Mouse (Mus musculus) midbrain, embryonic 16.5 days (tissue): ENCODE data around the gene 1700016C15Rik. TPM values are rescaled to one million over a fixed set of nuclear protein-coding genes. Genes with fewer than 3 reads are reported as not detected.

Source experiments
- ATAC-seq: fragments of 200-750 bp; cut with Nextera tagmentation; 2 replicates; pipeline ENCODE4 v1.8.0; 2017; ENCODE audit warnings: moderate TSS enrichment
- H3K27ac ChIP-seq: fragments of 300-500 bp; sonication (generic); 2 replicates; pipeline ENCODE4 v1.5.1; 2014; ENCODE audit warnings: mild to moderate bottlenecking, low read length, mixed read lengths
- H3K27me3 ChIP-seq: fragments of 300-500 bp; sonication (generic); 2 replicates; pipeline ENCODE4 v1.6.1; 2014; ENCODE audit warnings: low read depth, low read length, mixed read lengths; ENCODE audit not compliant: control insufficient read depth, insufficient read depth
- H3K36me3 ChIP-seq: fragments of 300-500 bp; sonication (generic); 2 replicates; pipeline ENCODE4 v1.6.1; 2014; ENCODE audit warnings: mild to moderate bottlenecking, low read length, moderate library complexity, mixed read lengths; ENCODE audit not compliant: control insufficient read depth, insufficient read depth
- H3K4me1 ChIP-seq: fragments of 300-500 bp; sonication (generic); 2 replicates; pipeline ENCODE4 v1.6.1; 2014; ENCODE audit warnings: mild to moderate bottlenecking, low read length, mixed read lengths; ENCODE audit not compliant: control insufficient read depth, insufficient read depth
- H3K4me2 ChIP-seq: fragments of 300-500 bp; sonication (generic); 2 replicates; pipeline ENCODE4 v1.6.1; 2014; ENCODE audit warnings: mild to moderate bottlenecking, low read length, mixed read lengths
- H3K4me3 ChIP-seq: fragments of 300-500 bp; sonication (generic); 2 replicates; pipeline ENCODE4 v1.5.1; 2014; ENCODE audit warnings: low read depth, mild to moderate bottlenecking, low read length, moderate library complexity, mixed read lengths
- H3K9ac ChIP-seq: fragments of 300-500 bp; sonication (generic); 2 replicates; pipeline ENCODE4 v1.6.1; 2014; ENCODE audit warnings: low read depth, low read length, mixed read lengths
- H3K9me3 ChIP-seq: fragments of 300-500 bp; sonication (generic); replicated peaks from 2 replicates; pipeline ENCODE4 v1.6.1; 2014; ENCODE audit warnings: mild to moderate bottlenecking, low read length, mixed read lengths; ENCODE audit not compliant: control insufficient read depth, poor library complexity, severe bottlenecking
- WGBS: fragments of 180-500 bp; shearing (Covaris S2); extraction: QIAGEN DNeasy Blood & Tissue Kit; methylation state at CpG from one replicate; pipeline ENCODE4 v1.1.7; 2014; 5-methylcytosine and 5-hydroxymethylcytosine counted together
- polyA plus RNA-seq: library from polyadenylated mRNA; unstranded; fragments of >200 nt; fragmentation: Nextera tagmentation; extraction: Ambion mirVana; gene quantifications from 2 replicates; pipeline ENCODE4 v1.2.1, GENCODE M21; 2015

1700016C15Rik gene
- polyA plus RNA-seq, 1 experiment from 2014 or later, result not detected

DNA sequence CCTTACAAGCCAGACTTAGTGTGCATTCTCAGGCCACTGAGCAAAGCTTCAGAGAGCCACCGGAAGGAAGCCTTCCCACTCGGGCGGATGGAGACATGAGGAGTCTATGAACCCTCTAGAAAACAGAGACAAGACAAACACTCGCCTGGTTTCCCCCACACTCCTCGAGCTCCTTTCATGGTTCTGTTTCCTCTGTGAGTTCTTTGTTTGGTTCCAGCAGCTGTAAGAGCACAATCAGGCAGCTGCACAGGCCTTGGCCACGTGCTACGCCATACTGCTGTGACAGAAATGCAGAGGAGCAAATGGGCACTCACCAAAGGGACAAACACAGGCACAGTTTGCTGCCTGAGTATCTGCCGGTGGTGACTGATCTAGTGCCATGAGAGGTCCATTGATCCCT, 29.1 kb upstream of the 1700016C15Rik start:
- H3K4me2 ChIP-seq, result no peak overlapping the region
- no peaks in the 10 kb centered on the region for H3K36me3 ChIP-seq
- no peak overlapping the region for H3K27ac ChIP-seq
- no peaks in the 10 kb centered on the region for H3K9me3 ChIP-seq
- H3K27me3 ChIP-seq, result no peaks in the 10 kb centered on the region
- H3K4me1 ChIP-seq, result peaks cover 2% of the 10 kb centered on the region; the same call in 1 of the 2 replicates
- no peak for ATAC-seq
- WGBS, result 58% methylated on average over 8 of the region's 8 CpGs
- no peak overlapping the region for H3K4me3 ChIP-seq
- no peak overlapping the region for H3K9ac ChIP-seq

DNA sequence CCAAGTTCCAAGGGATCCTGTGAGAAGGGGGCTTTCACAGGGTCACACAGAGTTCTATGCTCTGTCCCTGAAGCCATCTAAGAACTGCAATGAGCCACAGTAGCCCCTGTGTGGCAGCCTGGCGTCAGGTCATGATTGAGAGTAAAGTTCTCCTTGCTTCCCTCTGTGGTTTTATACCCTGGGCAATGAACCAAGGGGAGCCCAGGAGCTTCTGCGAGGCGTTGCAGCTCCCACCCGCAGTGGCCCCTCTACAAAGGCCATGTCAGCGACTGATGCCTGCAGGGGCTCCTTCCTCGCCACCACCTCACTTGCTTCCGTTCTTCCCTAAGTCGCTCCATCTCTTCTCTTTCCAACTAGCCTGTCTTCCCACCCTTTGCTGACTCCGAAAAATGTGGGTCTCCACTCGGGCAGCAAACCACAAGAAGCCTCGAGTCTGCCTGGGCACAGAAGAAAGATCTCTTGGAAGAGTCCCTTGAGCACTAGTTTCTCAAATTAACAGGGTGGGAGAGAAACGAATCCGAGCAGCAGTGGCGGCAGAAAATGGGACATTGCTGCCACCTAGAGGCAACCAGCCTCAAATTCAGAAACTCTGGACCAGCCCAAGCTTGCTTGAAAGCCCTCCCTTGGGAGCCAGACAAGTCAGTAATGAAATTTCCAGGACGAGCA, 27.0 kb upstream of the 1700016C15Rik start:
- Histone ChIP-seq H3K4me2 (peak overlapping the region; percentile 95), H3K4me3 (peak overlapping the region; percentile 45), H3K27me3 (no peaks in the 10 kb centered on the region), H3K4me1 (peaks cover 2% of the 10 kb centered on the region; the same call in 1 of the 2 replicates), H3K9ac (peak overlapping the region; percentile 56; the same call in 1 of the 2 replicates), H3K9me3 (no peaks in the 10 kb centered on the region), H3K36me3 (no peaks in the 10 kb centered on the region), H3K27ac (no peak overlapping the region)
- ATAC-seq, result peak; percentile 93
- under 1% methylated on average over 15 of the region's 15 CpGs for WGBS

DNA sequence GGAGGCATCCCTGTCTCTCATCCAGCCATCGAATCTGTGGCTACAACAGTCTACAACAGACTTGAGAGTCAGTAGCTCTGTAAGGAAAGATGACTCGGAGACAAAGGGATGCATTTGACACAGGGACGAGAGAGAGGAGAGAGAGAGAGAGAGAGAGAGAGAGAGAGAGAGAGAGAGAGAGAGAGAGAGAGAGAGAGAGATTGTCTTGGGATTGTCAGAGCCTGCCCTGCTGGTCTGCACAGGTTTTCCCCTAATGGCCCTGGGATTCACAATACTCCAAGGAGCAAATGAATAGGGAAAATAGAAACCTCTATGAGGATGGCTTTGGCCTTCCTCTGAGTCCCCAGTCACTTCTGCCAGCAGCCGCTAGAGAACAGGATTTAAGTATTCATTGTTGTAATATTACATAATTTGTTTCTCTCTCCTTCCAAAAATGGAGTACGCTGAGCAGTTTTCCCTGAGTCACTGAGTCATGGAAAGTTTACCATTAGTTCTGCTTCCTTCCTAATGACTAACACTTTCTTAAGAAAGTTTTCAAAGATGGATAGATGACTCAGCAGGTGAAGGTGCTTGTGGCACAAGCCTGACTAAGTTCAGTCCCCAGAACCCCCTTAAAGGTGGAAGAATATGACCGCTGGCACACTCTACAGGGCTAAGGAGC, 26.3 kb upstream of the 1700016C15Rik start:
- Histone ChIP-seq H3K27ac (no peak overlapping the region), H3K9ac (peak overlapping the region; percentile 56; the same call in 1 of the 2 replicates), H3K36me3 (no peaks in the 10 kb centered on the region), H3K9me3 (no peaks in the 10 kb centered on the region), H3K27me3 (no peaks in the 10 kb centered on the region), H3K4me2 (peak overlapping the region; percentile 95), H3K4me1 (peaks cover 2% of the 10 kb centered on the region; the same call in 1 of the 2 replicates), H3K4me3 (peak overlapping the region; percentile 45)
- ATAC-seq, result no peak
- WGBS, result 42% methylated on average over 6 of the region's 6 CpGs

DNA sequence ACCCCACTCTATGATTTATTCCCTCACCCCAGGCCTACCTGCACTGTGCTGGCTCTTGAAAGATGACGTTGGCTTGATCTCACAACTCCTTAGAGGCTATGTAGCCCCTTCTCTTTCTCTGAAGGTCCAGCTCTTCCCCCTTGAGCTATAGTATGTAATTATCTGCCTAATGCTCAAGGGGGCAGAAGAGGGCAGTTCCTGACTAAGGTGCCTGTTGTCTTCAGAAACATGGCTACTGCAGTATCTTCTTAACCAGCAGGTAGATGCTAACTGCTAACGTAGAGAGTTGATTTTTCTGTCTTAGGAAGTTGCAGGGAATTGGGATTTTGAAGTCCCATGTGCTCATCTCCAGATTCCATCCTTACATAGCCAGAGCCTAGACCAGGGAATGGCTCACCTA, 24.4 kb upstream of the 1700016C15Rik start:
- H3K27me3 ChIP-seq, result no peaks in the 10 kb centered on the region
- H3K9me3 ChIP-seq, result peaks cover 5% of the 10 kb centered on the region; the same call in 1 of the 2 replicates
- 46% methylated on average over 2 of the region's 2 CpGs for WGBS
- no peak for ATAC-seq
- peaks cover 2% of the 10 kb centered on the region; the same call in 1 of the 2 replicates for H3K4me1 ChIP-seq
- H3K4me3 ChIP-seq, result no peak overlapping the region
- H3K27ac ChIP-seq, result no peak overlapping the region
- no peaks in the 10 kb centered on the region for H3K36me3 ChIP-seq
- H3K9ac ChIP-seq, result no peak overlapping the region
- H3K4me2 ChIP-seq, result no peak overlapping the region

GRCm38 (mm10) chr1:177707571-177707970, 22.0 kb upstream of the 1700016C15Rik start:
- Histone ChIP-seq H3K27me3 (no peaks in the 10 kb centered on the region), H3K27ac (no peak overlapping the region), H3K9me3 (peaks cover 5% of the 10 kb centered on the region), H3K4me1 (peaks cover under 1% of the 10 kb centered on the region; the same call in 1 of the 2 replicates), H3K9ac (no peak overlapping the region), H3K36me3 (no peaks in the 10 kb centered on the region), H3K4me3 (no peak overlapping the region), H3K4me2 (no peak overlapping the region)
- WGBS, result 76% methylated on average over 1 of the region's 1 CpGs
- ATAC-seq, result no peak

GRCm38 (mm10) chr1:177708583-177709055, 21.0 kb upstream of the 1700016C15Rik start:
- Histone ChIP-seq H3K4me2 (no peak overlapping the region), H3K9me3 (peaks cover 5% of the 10 kb centered on the region), H3K4me3 (no peak overlapping the region), H3K4me1 (no peaks in the 10 kb centered on the region), H3K36me3 (no peaks in the 10 kb centered on the region), H3K27me3 (no peaks in the 10 kb centered on the region), H3K9ac (no peak overlapping the region), H3K27ac (no peak overlapping the region)
- no peak for ATAC-seq
- whole genome bisulfite sequencing, result 63% methylated on average over 4 of the region's 4 CpGs

DNA sequence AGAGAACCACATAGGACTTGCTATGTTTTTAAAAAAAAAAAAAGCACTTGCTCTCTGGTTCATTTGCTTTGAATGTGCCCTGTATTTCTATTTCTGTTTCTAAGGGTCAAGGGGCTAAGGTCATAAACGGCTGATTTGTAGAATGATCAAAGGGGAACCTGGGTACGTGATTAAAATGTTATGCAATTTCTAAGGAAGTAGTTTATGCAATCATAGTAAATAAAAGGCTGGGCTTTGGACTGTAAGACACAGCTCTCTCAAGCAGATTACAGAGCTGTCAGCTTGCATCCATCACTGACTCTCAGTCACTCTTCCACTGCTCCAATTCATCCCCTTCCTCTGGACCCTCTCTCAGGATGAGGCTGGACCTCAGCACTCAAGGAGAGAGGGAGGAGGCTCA, 18.6 kb upstream of the 1700016C15Rik start:
- no peak for ATAC-seq
- Histone ChIP-seq H3K36me3 (no peaks in the 10 kb centered on the region), H3K4me2 (no peak overlapping the region), H3K9me3 (peaks cover 5% of the 10 kb centered on the region), H3K27ac (no peak overlapping the region), H3K27me3 (no peaks in the 10 kb centered on the region), H3K4me1 (no peaks in the 10 kb centered on the region), H3K9ac (no peak overlapping the region), H3K4me3 (no peak overlapping the region)
- 71% methylated on average over 2 of the region's 2 CpGs for WGBS

DNA sequence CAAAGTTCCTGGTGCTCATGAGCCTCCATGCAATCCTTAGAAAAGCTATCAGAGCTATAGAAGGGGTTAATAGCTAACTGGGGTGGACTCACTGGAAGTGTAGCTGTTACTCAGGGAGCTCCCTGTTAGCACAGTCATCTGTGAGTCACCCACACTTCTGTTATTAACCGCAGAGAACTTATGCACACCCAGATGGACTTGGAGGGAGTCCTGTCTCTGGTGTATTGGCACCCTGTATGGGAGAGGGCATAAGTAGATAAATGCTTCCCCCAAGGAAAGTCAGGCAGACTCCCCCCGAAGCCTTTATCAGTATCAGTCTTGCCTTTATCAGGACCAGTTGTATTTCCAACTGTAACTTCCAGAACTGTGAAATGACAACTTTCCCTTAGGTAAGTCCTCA, 18.2 kb upstream of the 1700016C15Rik start:
- Histone ChIP-seq H3K36me3 (no peaks in the 10 kb centered on the region), H3K4me1 (no peaks in the 10 kb centered on the region), H3K4me2 (no peak overlapping the region), H3K27ac (no peak overlapping the region), H3K9ac (no peak overlapping the region), H3K4me3 (no peak overlapping the region), H3K9me3 (peaks cover 5% of the 10 kb centered on the region), H3K27me3 (no peaks in the 10 kb centered on the region)
- WGBS, result 98% methylated on average over 2 of the region's 2 CpGs
- ATAC-seq, result no peak
